Mouse (Mus musculus) liver, adult 2 months (tissue): ENCODE results near the gene Sdha. TPM values are rescaled to one million over a fixed set of nuclear protein-coding genes. Genes with fewer than 3 reads are reported as not detected.

Experiments
- DNase-seq: peaks from one replicate; pipeline ENCODE4 v3.0.0-alpha.2; 2011; ENCODE audit warnings: low read depth, low spot score; ENCODE audit errors: extremely low read depth
- H3K27ac ChIP-seq: fragments of 200-500 bp; replicated peaks from 2 replicates; pipeline ENCODE4 v1.5.1; 2012; ENCODE audit warnings: low read depth, mild to moderate bottlenecking, control low read depth, inconsistent platforms, low read length; ENCODE audit not compliant: insufficient read depth
- H3K27me3 ChIP-seq: fragments of 200-500 bp; 2 replicates; pipeline ENCODE4 v1.6.1; 2012; ENCODE audit warnings: mild to moderate bottlenecking, moderate library complexity, low read length, inconsistent platforms; ENCODE audit not compliant: control insufficient read depth, insufficient read depth
- H3K36me3 ChIP-seq: fragments of 200-500 bp; 2 replicates; pipeline ENCODE4 v1.6.1; 2012; ENCODE audit warnings: low read length, inconsistent platforms; ENCODE audit not compliant: control insufficient read depth, insufficient read depth
- H3K4me1 ChIP-seq: fragments of 200-500 bp; 2 replicates; pipeline ENCODE4 v1.6.1; 2011; ENCODE audit warnings: low read length; ENCODE audit not compliant: control insufficient read depth, insufficient read depth
- H3K4me3 ChIP-seq: fragments of 200-500 bp; 2 replicates; pipeline ENCODE4 v1.5.1; 2011; ENCODE audit warnings: low read depth, mild to moderate bottlenecking, control low read depth, low read length, moderate library complexity; ENCODE audit not compliant: insufficient read depth
- H3K79me2 ChIP-seq: fragments of 200-500 bp; 2 replicates; pipeline ENCODE4 v1.6.1; 2012; ENCODE audit warnings: inconsistent platforms, mild to moderate bottlenecking, low read length, moderate library complexity; ENCODE audit not compliant: control insufficient read depth, insufficient read depth
- H3K9ac ChIP-seq: fragments of 200-500 bp; 2 replicates; pipeline ENCODE4 v1.6.1; 2012; ENCODE audit warnings: low read depth, mild to moderate bottlenecking, control low read depth, inconsistent platforms, low read length
- CTCF ChIP-seq: fragments of 200-500 bp; IDR thresholded peaks from 2 replicates; pipeline ENCODE4 v1.5.1; 2011; ENCODE audit warnings: low read depth, low read length, control low read depth
- POLR2A ChIP-seq: fragments of 200-500 bp; IDR thresholded peaks from 2 replicates; pipeline ENCODE4 v1.6.1; 2011; ENCODE audit warnings: low read length, control low read depth; ENCODE audit not compliant: insufficient read depth; ENCODE audit errors: extremely low read depth
- WGBS: fragments of 180-500 bp; shearing (Covaris S2); methylation state at CpG from one replicate; pipeline ENCODE4 v1.1.7; 2018; 5-methylcytosine and 5-hydroxymethylcytosine counted together
- polyA plus RNA-seq: library from polyadenylated mRNA; depleted of rRNA; stranded (reverse); fragments of >200 nt; gene quantifications from 2 replicates; pipeline ENCODE4 v1.2.3, GENCODE M21; 2012
- total RNA-seq: library from RNA; depleted of rRNA; stranded (reverse); fragments of >200 nt; gene quantifications from 2 replicates; pipeline ENCODE4 v1.2.3, GENCODE M21; 2014

Sdha gene
- total and polyA plus RNA-seq, 2 experiments: 223 to 295 TPM

DNA sequence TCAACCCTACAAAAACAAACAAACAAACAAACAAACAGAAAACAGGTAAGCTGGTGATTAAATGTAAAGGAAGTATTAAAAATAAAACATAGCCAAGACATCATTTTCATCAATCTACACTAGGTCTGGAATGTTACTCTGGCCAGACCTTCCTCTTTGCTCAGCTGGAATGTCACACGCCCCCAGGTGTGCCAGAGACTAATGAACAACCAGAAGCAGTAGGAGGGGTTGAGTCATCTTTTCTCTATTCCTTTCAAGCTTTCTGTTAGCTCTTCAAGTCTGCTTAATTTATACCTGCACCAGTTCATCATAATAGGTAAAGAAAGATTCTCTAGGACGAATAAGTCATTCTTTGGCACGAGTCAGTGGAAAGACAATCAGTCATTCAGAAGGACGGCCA is 33.7 kb downstream of the Sdha start:
- no peak for TF ChIP-seq POLR2A
- TF ChIP-seq CTCF: no peak
- Histone ChIP-seq H3K9ac (peak overlapping the region; percentile 90), H3K4me3 (peak overlapping the region; percentile 88), H3K27me3 (no peaks in the 10 kb centered on the region), H3K79me2 (peaks cover 2% of the 10 kb centered on the region; the same call in 1 of the 2 replicates), H3K4me1 (peaks cover 3% of the 10 kb centered on the region), H3K36me3 (peaks cover 28% of the 10 kb centered on the region), H3K27ac (peak overlapping the region; percentile 90)
- 12% methylated on average over 4 of the region's 4 CpGs for WGBS
- no peak for DNase-seq

DNA sequence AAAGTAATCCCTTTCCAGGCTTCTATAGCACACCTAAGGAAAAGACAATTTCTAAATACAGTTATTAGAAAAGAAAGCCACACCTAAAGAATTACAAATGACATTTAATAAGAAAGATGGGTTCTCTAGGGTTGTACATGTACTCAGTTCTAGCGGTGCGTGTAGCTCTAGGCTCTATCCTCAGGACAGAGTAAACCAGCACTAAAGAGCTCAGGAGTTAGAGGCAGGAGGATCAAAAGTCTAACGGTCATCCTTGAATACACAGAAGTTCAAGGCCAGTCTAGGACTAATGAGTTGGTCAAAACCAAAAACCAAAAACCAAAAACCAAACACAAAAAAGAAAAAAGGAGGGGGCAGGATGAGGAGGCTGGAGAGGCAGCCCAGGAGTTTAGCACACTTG is 35.5 kb downstream of the Sdha start:
- H3K9ac ChIP-seq: no peak overlapping the region
- H3K27me3 ChIP-seq: no peaks in the 10 kb centered on the region
- peak; percentile 62 for DNase-seq
- peaks cover 28% of the 10 kb centered on the region for H3K36me3 ChIP-seq
- H3K4me1 ChIP-seq: peaks cover 3% of the 10 kb centered on the region
- no peak overlapping the region for H3K27ac ChIP-seq
- H3K79me2 ChIP-seq: peaks cover 2% of the 10 kb centered on the region; the same call in 1 of the 2 replicates
- WGBS: 47% methylated on average over 3 of the region's 3 CpGs
- H3K4me3 ChIP-seq: no peak overlapping the region
- TF ChIP-seq POLR2A (no peak), CTCF (no peak)

DNA sequence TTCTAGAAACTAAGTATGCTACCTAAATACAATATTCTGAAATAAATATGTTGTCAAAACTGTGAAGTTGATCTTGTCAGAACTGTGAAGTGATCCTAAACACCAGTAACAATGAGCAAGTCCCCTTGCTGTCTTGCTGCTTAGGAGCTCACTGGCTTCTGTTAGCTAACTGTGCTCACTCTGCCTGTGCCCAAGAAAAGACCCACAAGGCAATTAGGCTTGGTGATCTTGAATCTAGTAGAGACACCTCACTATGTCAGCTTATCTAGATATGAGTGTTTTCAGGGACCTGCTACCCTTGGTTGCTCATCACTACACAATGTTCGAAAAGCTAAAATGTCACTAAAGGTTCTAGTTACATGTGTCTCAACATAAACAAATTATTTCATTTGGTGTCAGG is 44.3 kb downstream of the Sdha start:
- no peak for DNase-seq
- Histone ChIP-seq H3K4me1 (no peaks in the 10 kb centered on the region), H3K27me3 (no peaks in the 10 kb centered on the region), H3K9ac (no peak overlapping the region), H3K27ac (no peak overlapping the region), H3K36me3 (peaks cover 69% of the 10 kb centered on the region), H3K79me2 (no peaks in the 10 kb centered on the region; the same call in 1 of the 2 replicates), H3K4me3 (no peak overlapping the region)
- TF ChIP-seq CTCF (no peak), POLR2A (no peak)
- WGBS: 98% methylated on average over 1 of the region's 1 CpGs

DNA sequence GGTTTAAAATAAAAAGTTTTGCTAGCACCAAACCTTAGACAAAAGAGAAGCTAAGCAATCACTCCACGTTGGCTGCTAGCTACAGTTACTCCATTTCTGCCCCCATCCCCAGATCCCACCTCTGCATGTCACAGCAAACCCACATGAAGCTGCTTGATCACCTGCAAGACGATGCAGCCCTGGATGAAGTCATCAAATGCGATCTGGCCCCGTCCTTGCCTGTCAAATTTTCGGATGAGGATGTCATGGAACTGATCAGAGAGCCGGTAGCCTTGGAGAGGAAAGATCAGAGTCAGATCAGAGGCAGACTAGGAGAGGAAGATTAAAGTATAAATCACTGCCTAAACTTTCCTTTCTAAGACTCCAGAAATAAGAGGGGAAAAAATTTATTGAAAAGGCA is 44.7 kb downstream of the Sdha start:
- no peaks in the 10 kb centered on the region for H3K27me3 ChIP-seq
- 94% methylated on average over 6 of the region's 6 CpGs for WGBS
- TF ChIP-seq POLR2A (no peak), CTCF (no peak)

DNA sequence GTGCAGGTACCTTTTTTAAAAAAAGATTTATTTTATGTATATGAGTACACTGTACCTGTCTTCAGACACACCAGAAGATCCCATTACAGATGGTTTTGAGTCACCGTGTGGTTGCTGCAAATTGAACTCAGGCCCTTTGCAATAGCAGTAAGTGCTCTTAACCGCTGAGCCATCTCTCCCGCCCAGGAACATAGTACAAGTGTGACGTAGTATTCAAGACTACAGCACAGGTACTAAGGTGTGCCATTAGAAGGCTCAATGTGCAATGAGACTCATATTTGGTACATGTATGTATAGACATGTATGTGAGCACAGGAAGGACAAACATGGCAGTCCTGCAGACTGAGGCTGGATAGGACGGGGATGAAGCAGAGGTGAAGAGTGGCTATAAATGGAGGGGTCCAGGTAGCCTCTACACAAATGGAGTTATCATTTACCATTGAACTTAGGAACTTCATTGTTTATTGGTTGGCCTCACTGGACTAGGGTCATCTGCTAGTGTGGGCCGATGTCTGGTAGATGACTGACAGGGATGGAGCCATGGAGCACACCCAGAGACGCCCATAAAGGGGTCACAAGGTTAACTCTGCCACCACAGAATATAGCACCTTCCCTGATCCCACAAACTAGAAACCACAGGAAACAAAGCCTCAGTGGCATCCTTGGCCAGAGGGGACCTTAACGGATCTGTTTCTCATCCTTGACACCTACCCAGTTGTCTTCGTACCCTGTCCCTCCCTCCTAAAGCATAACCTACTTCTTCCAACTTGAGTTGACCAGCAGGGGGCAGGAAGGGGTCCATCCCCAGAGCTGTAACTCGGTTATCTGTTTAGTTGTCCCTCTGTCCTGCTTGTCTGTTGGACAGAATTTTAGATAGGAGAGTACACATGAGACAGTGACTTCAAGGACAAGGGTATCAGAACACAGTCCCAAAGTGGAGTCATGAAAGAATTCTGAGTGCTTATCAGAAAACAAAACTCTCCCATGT is 47.7 kb downstream of the Sdha start:
- no peak overlapping the region for H3K27ac ChIP-seq

More for the DNA sequence above, 44.7 kb downstream of the Sdha start:
- no peaks in the 10 kb centered on the region; the same call in 1 of the 2 replicates for H3K79me2 ChIP-seq
- no peak overlapping the region for H3K9ac ChIP-seq
- no peak overlapping the region for H3K4me3 ChIP-seq
- peaks cover 66% of the 10 kb centered on the region for H3K36me3 ChIP-seq
- no peak for DNase-seq
- H3K4me1 ChIP-seq: no peaks in the 10 kb centered on the region
- no peak overlapping the region for H3K27ac ChIP-seq

More for the DNA sequence above, 47.7 kb downstream of the Sdha start:
- Histone ChIP-seq H3K4me1 (no peaks in the 10 kb centered on the region), H3K79me2 (no peaks in the 10 kb centered on the region; the same call in 1 of the 2 replicates), H3K27me3 (no peaks in the 10 kb centered on the region), H3K9ac (no peak overlapping the region), H3K36me3 (peaks cover 44% of the 10 kb centered on the region), H3K4me3 (no peak overlapping the region)
- 87% methylated on average over 10 of the region's 10 CpGs for WGBS
- TF ChIP-seq CTCF (peak; percentile 29; the same call in 1 of the 2 replicates), POLR2A (no peak)
- DNase-seq: no peak
